Mouse (Mus musculus): ENCODE measurements around the gene Ahcy.

GRCm38 (mm10) chr2:155079500-155080178 is 5.3 kb upstream of the Ahcy start:
- TF ChIP-seq POLR2A (IDR thresholded peaks at IDR 0.05; ENCODE audit: borderline replicate concordance, extremely low read depth, low read depth, low read length) (no peak), CTCF (IDR thresholded peaks at IDR 0.05; ENCODE audit: insufficient read depth, low read length) (no peak)
